Mouse (Mus musculus): Measurements from ENCODE around the gene Optn. TPM values are rescaled to one million over a fixed set of nuclear protein-coding genes. Genes with fewer than 3 reads are reported as not detected.

Gene Optn
- total and polyA plus RNA-seq, 2 experiments from 2014 or later = 28.7 to 35.0 TPM

GRCm38 (mm10) chr2:4983987-4984386, 79.9 kb downstream of the Optn start:
- H3K4me3 ChIP-seq (ENCODE audit: low read depth, low read length) = no peak overlapping the region
- H3K36me3 ChIP-seq (ENCODE audit: insufficient read depth, low read length) = no peaks in the 10 kb centered on the region
- H3K4me2 ChIP-seq (ENCODE audit: low read depth, low read length, poor library complexity, severe bottlenecking) = no peak overlapping the region
- H3K4me1 ChIP-seq (ENCODE audit: insufficient read depth, low read length) = no peaks in the 10 kb centered on the region
- H3K9me3 ChIP-seq (ENCODE audit: low read length) = no peaks in the 10 kb centered on the region
- H3K27me3 ChIP-seq (ENCODE audit: insufficient read depth, low read length) = no peaks in the 10 kb centered on the region
- no peak for TF ChIP-seq CTCF (IDR thresholded peaks at IDR 0.05)
- no peak overlapping the region for H3K9ac ChIP-seq (replicated peaks; ENCODE audit: low read length, poor library complexity, severe bottlenecking)
- ATAC-seq (ENCODE audit: low FRiP score) (no peak), DNase-seq (ENCODE audit: low spot score) (no peak)
- WGBS = 27% methylated on average over 5 of the region's 5 CpGs
- H3K27ac ChIP-seq (ENCODE audit: low read depth, low read length) = no peak overlapping the region; the same call in 1 of the 2 replicates

DNA sequence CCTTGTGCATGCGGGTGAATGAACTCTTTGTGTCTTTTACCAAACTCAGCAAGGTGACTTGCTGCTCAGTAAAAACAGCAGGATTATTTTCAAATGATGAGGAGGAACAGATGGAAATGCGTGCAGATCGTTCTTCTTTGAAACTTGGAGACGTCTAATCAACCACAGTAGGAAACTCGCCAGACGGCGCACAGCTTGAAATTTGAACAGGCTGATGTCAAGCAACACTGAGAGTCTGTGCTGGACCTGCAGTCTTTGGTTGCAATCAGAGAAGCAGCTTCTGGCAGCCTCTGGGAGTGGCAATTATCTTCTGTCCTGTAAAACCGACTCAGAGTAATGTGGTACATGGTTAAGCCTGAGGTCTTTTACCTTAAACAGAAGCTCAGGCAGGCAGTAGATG, 85.8 kb downstream of the Optn start:
- ATAC-seq (ENCODE audit: low FRiP score) (no peak), DNase-seq (ENCODE audit: low spot score) (peak; percentile 79)
- no peaks in the 10 kb centered on the region for H3K4me1 ChIP-seq (ENCODE audit: insufficient read depth, low read length)
- WGBS = 32% methylated on average over 8 of the region's 8 CpGs
- no peak for TF ChIP-seq CTCF (IDR thresholded peaks at IDR 0.05)
- H3K9ac ChIP-seq (replicated peaks; ENCODE audit: low read length, poor library complexity, severe bottlenecking) = no peak overlapping the region
- no peak overlapping the region for H3K4me3 ChIP-seq (ENCODE audit: low read depth, low read length)
- H3K36me3 ChIP-seq (ENCODE audit: insufficient read depth, low read length) = no peaks in the 10 kb centered on the region
- H3K27me3 ChIP-seq (ENCODE audit: insufficient read depth, low read length) = no peaks in the 10 kb centered on the region
- no peaks in the 10 kb centered on the region for H3K9me3 ChIP-seq (ENCODE audit: low read length)
- no peak overlapping the region for H3K27ac ChIP-seq (ENCODE audit: low read depth, low read length)
- no peak overlapping the region for H3K4me2 ChIP-seq (ENCODE audit: low read depth, low read length, poor library complexity, severe bottlenecking)

- Histone ChIP-seq H3K4me2 (ENCODE audit: low read depth, low read length, poor library complexity, severe bottlenecking) (no peak within 1 kb of the TSS), H3K4me3 (ENCODE audit: low read depth, low read length) (no peak within 1 kb of the TSS), H3K36me3 (ENCODE audit: insufficient read depth, low read length) (no peaks in the 10 kb centered on the region), H3K9ac (replicated peaks; ENCODE audit: low read length, poor library complexity, severe bottlenecking) (no peak within 1 kb of the TSS), H3K9me3 (ENCODE audit: low read length) (no peaks in the 10 kb centered on the region), H3K27ac (ENCODE audit: low read depth, low read length) (no peak within 1 kb of the TSS), H3K27me3 (ENCODE audit: insufficient read depth, low read length) (no peaks in the 10 kb centered on the region), H3K4me1 (ENCODE audit: insufficient read depth, low read length) (no peaks in the 10 kb centered on the region)
- DNase-seq (ENCODE audit: low spot score) = peak; percentile 45
- TF ChIP-seq CTCF (IDR thresholded peaks at IDR 0.05) = no peak
- 71% methylated on average over 5 of the region's 5 CpGs for WGBS
- no peak for ATAC-seq (ENCODE audit: low FRiP score)
Measured at GRCm38 (mm10) chr2:4975807-4976206, 88.0 kb downstream of the Optn start, which contains the start of gene Ucma. Gene Ucma (plus strand): TSS chr2:4976122.

Other genes with a start within 250 kb of the Optn start
- 69.7 and 76.9 TPM in 2 replicates for gene Sephs1, start 182.5 kb downstream of the Optn start, total RNA-seq (2014; rRNA removed)
- gene Sephs1, start 182.5 kb downstream of the Optn start, polyA plus RNA-seq (2015; fragmentation: Nextera tagmentation; extraction: Ambion mirVana) = 37.0 and 37.3 TPM in 2 replicates
- gene Phyh, start 145.0 kb downstream of the Optn start, total RNA-seq (2014; rRNA removed) = 64.9 and 81.5 TPM in 2 replicates
- gene Phyh, start 145.0 kb downstream of the Optn start, polyA plus RNA-seq (2015; fragmentation: Nextera tagmentation; extraction: Ambion mirVana) = 108 and 116 TPM in 2 replicates
- 0.33 and 2.6 TPM in 2 replicates for gene Ucma, start 87.9 kb downstream of the Optn start, total RNA-seq (2014; rRNA removed)
- gene Ucma, start 87.9 kb downstream of the Optn start, polyA plus RNA-seq (2015; fragmentation: Nextera tagmentation; extraction: Ambion mirVana) = 0.69 and 1.6 TPM in 2 replicates
- 0.94 and 5.0 TPM in 2 replicates for gene Mcm10, start 51.3 kb downstream of the Optn start, total RNA-seq (2014; rRNA removed)
- gene Mcm10, start 51.3 kb downstream of the Optn start, polyA plus RNA-seq (2015; fragmentation: Nextera tagmentation; extraction: Ambion mirVana) = 1.2 and 1.3 TPM in 2 replicates
- 11.4 and 11.9 TPM in 2 replicates for gene Ccdc3, start 73.7 kb upstream of the Optn start, total RNA-seq (2014; rRNA removed)
- gene Ccdc3, start 73.7 kb upstream of the Optn start, polyA plus RNA-seq (2015; fragmentation: Nextera tagmentation; extraction: Ambion mirVana) = 6.3 and 6.5 TPM in 2 replicates